Mouse (Mus musculus): Measurements from ENCODE around the gene Rfx1. TPM values are rescaled to one million over a fixed set of nuclear protein-coding genes. Genes with fewer than 3 reads are reported as not detected.

Gene Rfx1
- polyA plus RNA-seq, 1 experiment = 83.0 TPM

DNA sequence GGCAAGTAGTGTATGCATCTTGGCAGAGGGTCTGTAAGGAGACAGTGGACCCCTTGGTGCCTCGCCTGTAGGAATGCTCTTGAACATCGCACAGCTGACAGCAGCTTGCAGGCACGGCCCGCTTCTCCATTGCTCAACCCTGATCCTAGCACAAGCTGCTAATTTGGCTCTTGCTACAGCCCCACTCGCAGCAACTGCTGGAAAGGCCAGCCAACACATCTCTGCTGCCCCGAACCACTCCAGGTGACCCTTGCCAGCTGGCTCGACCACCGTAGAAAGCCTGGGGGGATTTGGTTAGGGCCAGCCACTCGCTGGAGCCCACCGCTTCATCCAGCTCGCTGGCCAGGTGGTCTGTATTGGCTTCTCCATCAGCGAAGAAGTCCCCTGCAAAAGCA, 23.7 kb upstream of the Rfx1 start:
- Histone ChIP-seq H3K4me3 (ENCODE audit: control insufficient read depth, low read depth, low read length) (no peak overlapping the region), H3K36me3 (ENCODE audit: control insufficient read depth, insufficient read depth, low read length) (no peaks in the 10 kb centered on the region), H3K27me3 (ENCODE audit: control insufficient read depth, insufficient read depth, low read length) (peaks cover 4% of the 10 kb centered on the region), H3K4me1 (ENCODE audit: control insufficient read depth, insufficient read depth, low read length) (peaks cover 11% of the 10 kb centered on the region), H3K27ac (ENCODE audit: control insufficient read depth, insufficient read depth, low read depth, low read length) (no peak overlapping the region)
- TF ChIP-seq CTCF (IDR thresholded peaks at IDR 0.05; ENCODE audit: control insufficient read depth, insufficient read depth, insufficient replicate concordance, low read depth, low read length) (no peak), POLR2A (IDR thresholded peaks at IDR 0.05; ENCODE audit: control insufficient read depth, low read depth, low read length) (no peak)

- H3K27me3 ChIP-seq (ENCODE audit: control insufficient read depth, insufficient read depth, low read length) = peaks cover 4% of the 10 kb centered on the region
- peaks cover 11% of the 10 kb centered on the region for H3K4me1 ChIP-seq (ENCODE audit: control insufficient read depth, insufficient read depth, low read length)
- TF ChIP-seq POLR2A (IDR thresholded peaks at IDR 0.05; ENCODE audit: control insufficient read depth, low read depth, low read length) = no peak
- TF ChIP-seq CTCF (IDR thresholded peaks at IDR 0.05; ENCODE audit: control insufficient read depth, insufficient read depth, insufficient replicate concordance, low read depth, low read length) = no peak
- H3K4me3 ChIP-seq (ENCODE audit: control insufficient read depth, low read depth, low read length) = no peak overlapping the region
- H3K27ac ChIP-seq (ENCODE audit: control insufficient read depth, insufficient read depth, low read depth, low read length) = no peak overlapping the region
- H3K36me3 ChIP-seq (ENCODE audit: control insufficient read depth, insufficient read depth, low read length) = no peaks in the 10 kb centered on the region
Observed at GRCm38 (mm10) chr8:84044103-84044502, 22.5 kb upstream of the Rfx1 start.

GRCm38 (mm10) chr8:84044900-84045299, 21.7 kb upstream of the Rfx1 start, which contains the start of gene Rln3:
Gene Rln3, minus strand, starts transcription at chr8:84045000.
- Histone ChIP-seq H3K4me3 (ENCODE audit: control insufficient read depth, low read depth, low read length) (peak within 1 kb of the TSS; percentile 52), H3K27me3 (ENCODE audit: control insufficient read depth, insufficient read depth, low read length) (peaks cover 4% of the 10 kb centered on the region)

DNA sequence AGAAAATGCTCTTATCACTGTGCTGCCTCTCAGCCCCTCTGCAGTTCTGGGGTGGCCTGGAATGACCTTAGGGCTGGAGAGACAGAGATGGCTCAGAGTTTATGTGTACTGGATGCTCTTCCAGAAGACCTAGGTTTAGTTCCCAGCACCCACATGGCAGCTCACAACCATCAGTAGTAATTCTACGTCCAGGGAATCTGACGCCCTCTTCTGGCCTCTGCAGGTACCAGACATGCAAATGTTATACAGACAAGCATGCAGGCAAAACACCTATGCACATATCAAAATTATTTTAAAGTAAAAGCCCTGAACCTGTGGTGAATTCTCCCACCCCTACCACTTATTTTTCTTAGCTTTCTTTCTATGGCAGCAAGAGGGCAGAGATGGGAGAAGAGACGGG, 20.1 kb upstream of the Rfx1 start:
- Histone ChIP-seq H3K4me1 (ENCODE audit: control insufficient read depth, insufficient read depth, low read length) (peaks cover 11% of the 10 kb centered on the region), H3K27ac (ENCODE audit: control insufficient read depth, insufficient read depth, low read depth, low read length) (no peak overlapping the region), H3K36me3 (ENCODE audit: control insufficient read depth, insufficient read depth, low read length) (no peaks in the 10 kb centered on the region), H3K4me3 (ENCODE audit: control insufficient read depth, low read depth, low read length) (no peak overlapping the region), H3K27me3 (ENCODE audit: control insufficient read depth, insufficient read depth, low read length) (peaks cover 4% of the 10 kb centered on the region)
- TF ChIP-seq POLR2A (IDR thresholded peaks at IDR 0.05; ENCODE audit: control insufficient read depth, low read depth, low read length) (no peak), CTCF (IDR thresholded peaks at IDR 0.05; ENCODE audit: control insufficient read depth, insufficient read depth, insufficient replicate concordance, low read depth, low read length) (no peak)

More at GRCm38 (mm10) chr8:84044900-84045299, 21.7 kb upstream of the Rfx1 start, which contains the start of gene Rln3:
- Histone ChIP-seq H3K36me3 (ENCODE audit: control insufficient read depth, insufficient read depth, low read length) (no peaks in the 10 kb centered on the region), H3K27ac (ENCODE audit: control insufficient read depth, insufficient read depth, low read depth, low read length) (no peak within 1 kb of the TSS), H3K4me1 (ENCODE audit: control insufficient read depth, insufficient read depth, low read length) (peaks cover 11% of the 10 kb centered on the region)
- no peak for TF ChIP-seq POLR2A (IDR thresholded peaks at IDR 0.05; ENCODE audit: control insufficient read depth, low read depth, low read length)
- TF ChIP-seq CTCF (IDR thresholded peaks at IDR 0.05; ENCODE audit: control insufficient read depth, insufficient read depth, insufficient replicate concordance, low read depth, low read length) = no peak

GRCm38 (mm10) chr8:84048171-84048570, 18.5 kb upstream of the Rfx1 start:
- Histone ChIP-seq H3K4me3 (ENCODE audit: control insufficient read depth, low read depth, low read length) (no peak overlapping the region), H3K27ac (ENCODE audit: control insufficient read depth, insufficient read depth, low read depth, low read length) (no peak overlapping the region), H3K36me3 (ENCODE audit: control insufficient read depth, insufficient read depth, low read length) (no peaks in the 10 kb centered on the region), H3K27me3 (ENCODE audit: control insufficient read depth, insufficient read depth, low read length) (peaks cover 2% of the 10 kb centered on the region; the same call in 1 of the 2 replicates), H3K4me1 (ENCODE audit: control insufficient read depth, insufficient read depth, low read length) (no peaks in the 10 kb centered on the region)
- TF ChIP-seq POLR2A (IDR thresholded peaks at IDR 0.05; ENCODE audit: control insufficient read depth, low read depth, low read length) (no peak), CTCF (IDR thresholded peaks at IDR 0.05; ENCODE audit: control insufficient read depth, insufficient read depth, insufficient replicate concordance, low read depth, low read length) (no peak)

DNA sequence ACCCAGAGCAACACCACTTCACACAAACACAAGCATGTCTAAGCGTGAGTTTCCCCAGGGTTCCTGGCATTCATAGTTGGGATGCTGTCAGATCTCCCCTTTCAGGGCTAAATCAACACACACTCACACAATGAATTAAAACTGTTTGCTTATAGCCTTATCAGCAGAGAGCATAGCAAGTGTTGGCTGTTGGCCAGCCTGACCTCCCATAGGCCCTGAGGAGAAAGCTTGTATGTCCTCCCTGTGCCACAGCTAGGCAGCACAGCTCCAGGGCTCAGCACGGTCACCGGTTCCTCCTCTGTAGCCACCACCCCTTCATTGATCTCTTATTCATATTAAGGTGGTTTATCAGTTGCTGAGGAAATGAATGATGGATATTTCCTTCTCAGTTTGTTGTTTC, 13.9 kb upstream of the Rfx1 start:
- TF ChIP-seq POLR2A (IDR thresholded peaks at IDR 0.05; ENCODE audit: control insufficient read depth, low read depth, low read length) (no peak), CTCF (IDR thresholded peaks at IDR 0.05; ENCODE audit: control insufficient read depth, insufficient read depth, insufficient replicate concordance, low read depth, low read length) (no peak)
- H3K27me3 ChIP-seq (ENCODE audit: control insufficient read depth, insufficient read depth, low read length) = no peaks in the 10 kb centered on the region
- H3K27ac ChIP-seq (ENCODE audit: control insufficient read depth, insufficient read depth, low read depth, low read length) = no peak overlapping the region
- no peaks in the 10 kb centered on the region for H3K4me1 ChIP-seq (ENCODE audit: control insufficient read depth, insufficient read depth, low read length)
- H3K36me3 ChIP-seq (ENCODE audit: control insufficient read depth, insufficient read depth, low read length) = no peaks in the 10 kb centered on the region
- no peak overlapping the region for H3K4me3 ChIP-seq (ENCODE audit: control insufficient read depth, low read depth, low read length)

DNA sequence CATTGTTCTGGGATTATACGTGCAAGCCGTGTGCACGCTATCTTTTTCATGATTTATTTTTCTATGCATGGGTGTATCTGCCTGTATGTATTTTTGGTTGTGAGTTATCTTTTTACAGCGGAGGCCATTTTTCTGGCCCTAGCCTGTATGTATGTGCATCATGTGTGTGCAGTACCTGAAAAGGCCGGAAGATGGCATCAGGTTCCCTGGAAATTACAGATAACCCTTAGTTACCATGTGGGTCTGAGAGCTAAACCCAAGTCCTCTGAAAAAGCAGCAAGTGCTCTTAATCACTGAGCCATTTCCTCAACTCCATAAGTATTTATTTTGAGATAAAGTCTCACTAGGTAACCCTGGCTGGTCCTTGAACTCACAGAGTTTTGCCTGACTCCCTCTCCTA, 13.4 kb upstream of the Rfx1 start:
- no peak for TF ChIP-seq CTCF (IDR thresholded peaks at IDR 0.05; ENCODE audit: control insufficient read depth, insufficient read depth, insufficient replicate concordance, low read depth, low read length)
- no peak for TF ChIP-seq POLR2A (IDR thresholded peaks at IDR 0.05; ENCODE audit: control insufficient read depth, low read depth, low read length)
- H3K36me3 ChIP-seq (ENCODE audit: control insufficient read depth, insufficient read depth, low read length) = no peaks in the 10 kb centered on the region
- H3K4me3 ChIP-seq (ENCODE audit: control insufficient read depth, low read depth, low read length) = no peak overlapping the region
- no peak overlapping the region for H3K27ac ChIP-seq (ENCODE audit: control insufficient read depth, insufficient read depth, low read depth, low read length)
- no peaks in the 10 kb centered on the region for H3K27me3 ChIP-seq (ENCODE audit: control insufficient read depth, insufficient read depth, low read length)
- H3K4me1 ChIP-seq (ENCODE audit: control insufficient read depth, insufficient read depth, low read length) = no peaks in the 10 kb centered on the region

DNA sequence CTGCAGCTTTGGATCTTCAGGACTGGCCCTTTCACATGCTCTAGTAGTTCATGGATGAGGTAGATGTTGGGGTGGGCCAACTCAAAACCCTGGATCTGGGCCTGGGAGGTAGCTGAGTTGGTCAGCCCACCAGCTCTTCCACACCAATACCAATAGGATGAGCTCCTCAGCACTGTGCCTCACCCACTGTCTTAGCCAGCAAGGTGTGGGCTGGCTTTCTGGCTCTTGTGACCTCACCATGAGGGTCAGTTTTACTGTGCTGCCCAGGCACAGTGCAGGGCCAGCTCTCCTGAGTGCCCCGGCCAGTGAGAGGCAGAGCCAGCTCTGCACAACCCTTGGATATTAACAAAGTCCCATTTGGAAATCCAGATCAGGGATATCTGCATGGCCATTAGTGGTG, 8.8 kb upstream of the Rfx1 start:
- Histone ChIP-seq H3K27ac (ENCODE audit: control insufficient read depth, insufficient read depth, low read depth, low read length) (no peak overlapping the region), H3K4me3 (ENCODE audit: control insufficient read depth, low read depth, low read length) (no peak overlapping the region), H3K4me1 (ENCODE audit: control insufficient read depth, insufficient read depth, low read length) (no peaks in the 10 kb centered on the region), H3K27me3 (ENCODE audit: control insufficient read depth, insufficient read depth, low read length) (no peaks in the 10 kb centered on the region), H3K36me3 (ENCODE audit: control insufficient read depth, insufficient read depth, low read length) (no peaks in the 10 kb centered on the region)
- peak; percentile 21; the same call in 1 of the 2 replicates for TF ChIP-seq POLR2A (IDR thresholded peaks at IDR 0.05; ENCODE audit: control insufficient read depth, low read depth, low read length)
- no peak for TF ChIP-seq CTCF (IDR thresholded peaks at IDR 0.05; ENCODE audit: control insufficient read depth, insufficient read depth, insufficient replicate concordance, low read depth, low read length)

All from testis, adult 2 months (tissue).